Mouse (Mus musculus) embryo, embryonic 11 days (tissue): ENCODE measurements around the gene Uimc1.

Experiments used
- DNase-seq: peaks from one replicate; pipeline ENCODE4 v3.0.0-alpha.2; 2015

Gene Uimc1

DNA sequence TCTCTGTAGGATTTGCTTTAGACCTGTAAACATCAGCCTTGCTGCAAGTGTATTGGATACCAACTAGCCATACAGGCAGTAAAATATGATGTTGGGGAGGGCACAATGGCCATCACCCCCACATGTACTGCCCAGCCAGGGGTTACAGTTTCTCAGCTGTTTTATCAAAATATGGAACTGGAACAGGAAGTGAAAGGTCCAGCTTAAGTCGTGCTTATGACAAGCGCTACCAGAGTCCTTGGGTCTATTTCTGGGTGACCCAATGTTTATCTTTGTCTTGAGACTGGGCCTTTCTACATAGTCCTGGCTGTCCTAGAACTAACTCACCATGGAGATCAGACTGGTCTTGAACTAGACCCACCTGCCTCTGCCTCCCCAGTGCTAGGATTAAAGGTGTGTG, 75.9 kb downstream of the Uimc1 start:
- no peak for DNase-seq

DNA sequence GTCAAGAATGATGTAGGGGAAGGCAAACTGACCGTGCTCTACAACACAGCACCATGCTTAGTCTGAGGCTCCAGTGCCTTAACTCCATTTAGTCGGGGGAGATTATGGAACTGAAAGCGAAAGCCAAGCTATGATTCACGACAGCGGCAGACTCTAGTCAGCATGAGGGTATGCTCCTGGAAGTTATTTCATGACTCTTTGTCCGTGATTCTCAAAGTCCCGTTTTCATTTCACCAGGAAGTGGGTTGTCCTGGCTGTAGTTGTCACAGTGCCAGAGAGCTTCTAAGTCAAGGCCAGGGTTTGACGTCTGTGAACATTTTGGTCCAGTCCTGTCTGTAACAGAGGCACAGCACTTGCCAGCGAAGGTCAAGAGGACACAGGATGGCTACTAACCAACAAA, 77.4 kb downstream of the Uimc1 start:
- DNase-seq, result no peak

DNA sequence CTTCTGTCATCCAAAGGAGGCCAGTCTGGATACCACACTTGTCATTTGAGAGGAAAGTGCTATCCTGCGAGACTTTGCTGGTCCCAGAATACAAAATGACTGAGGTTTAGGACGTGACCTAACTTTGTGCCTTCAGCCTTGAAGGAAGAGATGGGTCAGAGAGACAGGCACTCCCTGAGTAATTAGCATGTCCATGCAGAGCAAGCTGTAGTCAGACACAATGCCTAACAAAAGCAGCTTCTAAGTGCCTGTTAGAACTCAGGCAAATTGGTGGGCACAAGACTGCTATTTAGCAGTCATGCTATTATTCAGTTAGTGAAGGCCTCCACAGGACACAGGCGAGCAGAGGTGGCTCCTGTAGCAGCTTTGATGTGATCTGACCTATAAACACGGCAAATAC, 77.8 kb downstream of the Uimc1 start:
- no peak for DNase-seq

DNA sequence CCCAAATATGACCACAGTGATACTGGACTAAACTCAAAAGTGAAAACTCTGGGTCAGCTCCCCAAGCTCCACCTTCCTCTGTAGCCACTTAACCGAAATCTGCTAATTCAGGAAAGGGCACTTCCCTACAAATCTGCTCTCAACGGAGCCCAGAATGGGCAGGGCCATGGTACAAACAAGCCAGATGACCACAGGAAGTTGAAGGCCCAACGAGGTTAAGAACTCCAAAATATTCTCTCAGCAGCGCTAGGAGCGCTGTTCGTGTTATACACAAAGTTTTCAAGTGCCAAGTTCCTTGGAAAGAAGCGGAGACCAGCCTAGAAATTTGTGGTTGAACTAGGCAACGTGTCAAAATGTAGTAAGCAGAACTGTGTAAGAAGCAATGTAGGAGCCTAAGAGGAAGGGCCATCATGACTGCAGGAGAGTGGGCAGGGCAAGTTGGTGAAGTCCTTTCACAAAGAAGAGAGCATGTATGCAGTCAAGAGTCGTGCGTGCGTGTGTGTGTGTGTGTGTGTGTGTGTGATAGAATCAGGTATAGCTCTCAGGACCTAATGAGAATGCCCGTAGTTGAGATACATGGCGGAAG, 78.8 kb downstream of the Uimc1 start, which contains the start of gene Hk3:
Gene Hk3 (minus strand): TSS at position 192 of the 586 bp plus-strand sequence.
- DNase-seq, result no peak

DNA sequence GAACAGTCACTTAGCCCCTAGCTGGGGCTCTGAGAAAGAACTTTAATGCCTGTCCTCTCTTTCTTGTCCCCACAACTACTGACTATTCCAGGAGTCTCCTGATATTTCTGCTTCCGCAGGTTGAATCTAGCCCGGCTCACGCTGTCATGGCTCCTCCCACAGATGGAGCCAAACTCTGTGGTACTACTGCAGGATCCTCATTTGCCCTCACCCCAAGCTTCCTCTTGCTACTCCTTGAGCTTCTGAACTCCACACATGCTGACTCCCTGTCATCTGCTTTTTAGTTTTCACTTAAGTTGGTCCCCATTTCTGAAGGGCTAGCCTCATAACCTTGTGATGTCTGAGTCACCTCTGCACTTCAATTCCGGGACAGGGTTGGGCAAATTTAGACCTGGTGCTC, 80.0 kb downstream of the Uimc1 start:
- no peak for DNase-seq

DNA sequence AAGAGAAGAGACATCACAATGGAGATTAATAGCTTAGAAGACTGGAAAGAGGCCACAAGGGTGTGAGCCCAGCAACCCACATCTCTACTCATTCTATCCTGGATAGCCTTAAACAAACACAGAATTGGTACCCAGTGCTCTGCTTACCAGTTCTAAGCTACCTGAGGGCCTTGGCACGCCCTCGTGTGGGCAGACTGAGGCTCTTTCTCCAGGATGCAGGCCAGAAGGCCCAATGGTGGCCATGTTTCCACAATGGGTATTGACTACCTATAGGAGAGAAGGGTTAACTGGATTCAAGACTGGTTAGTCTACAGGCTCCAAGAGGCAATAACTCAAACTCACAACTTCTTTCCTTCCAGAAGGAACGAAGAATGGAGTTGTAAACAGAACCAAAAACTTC, 80.9 kb downstream of the Uimc1 start:
- no peak for DNase-seq

DNA sequence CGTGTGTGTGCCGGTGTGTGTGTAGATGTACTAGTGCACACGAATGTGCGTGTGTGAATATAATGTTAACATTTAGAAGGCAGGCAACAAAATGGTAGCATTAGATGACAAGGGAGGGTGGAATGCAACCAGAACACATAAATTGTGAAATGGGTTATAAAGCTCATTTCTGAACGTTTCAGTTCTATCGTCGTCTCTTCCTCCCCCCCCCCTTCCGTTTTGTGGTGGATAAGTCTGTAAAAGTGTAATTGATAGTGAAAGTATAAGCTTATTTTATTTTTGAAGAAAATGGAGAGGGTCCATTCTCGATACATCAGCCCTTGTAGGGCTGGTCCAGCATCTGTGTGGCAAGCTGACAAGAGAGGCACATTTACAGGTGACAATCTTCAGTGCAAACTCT, 81.4 kb downstream of the Uimc1 start:
- DNase-seq, result no peak

DNA sequence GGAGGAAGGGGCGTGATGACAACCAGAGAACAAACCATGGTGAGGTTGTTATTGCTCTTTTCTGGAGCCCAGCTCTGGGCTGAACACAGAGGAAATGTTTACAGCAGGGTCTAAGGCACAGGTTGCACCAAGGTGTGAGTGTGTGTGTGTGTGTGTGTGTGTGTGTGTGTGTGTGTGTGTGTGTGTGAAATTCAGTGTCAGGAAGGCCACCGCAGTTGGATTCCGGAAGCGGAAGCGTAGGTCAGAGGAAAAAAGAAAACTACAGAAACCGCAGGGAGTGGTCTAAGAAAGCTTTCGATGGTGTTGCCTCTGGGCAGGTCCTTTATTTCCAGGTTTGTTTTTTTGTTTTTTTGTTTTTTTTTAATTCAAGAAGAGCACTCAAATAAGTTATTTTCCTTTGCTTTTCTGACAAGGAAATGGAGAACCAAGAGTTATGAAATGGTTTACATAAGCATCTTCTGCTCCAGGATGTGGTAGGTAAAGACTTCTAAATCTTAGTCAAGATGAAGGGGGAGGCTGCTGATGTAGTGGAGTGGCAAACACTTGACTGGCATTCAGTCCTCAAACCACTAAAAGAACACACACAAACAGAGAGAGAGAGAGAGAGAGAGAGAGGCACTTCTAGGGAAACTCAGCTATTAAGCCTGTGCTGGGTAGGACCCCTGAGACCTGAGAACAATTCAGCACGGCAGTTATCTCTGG, 82.1 kb downstream of the Uimc1 start:
- no peak for DNase-seq

- no peak for DNase-seq
Observed at GRCm38 (mm10) chr13:55017154-55017897, 82.8 kb downstream of the Uimc1 start.

DNA sequence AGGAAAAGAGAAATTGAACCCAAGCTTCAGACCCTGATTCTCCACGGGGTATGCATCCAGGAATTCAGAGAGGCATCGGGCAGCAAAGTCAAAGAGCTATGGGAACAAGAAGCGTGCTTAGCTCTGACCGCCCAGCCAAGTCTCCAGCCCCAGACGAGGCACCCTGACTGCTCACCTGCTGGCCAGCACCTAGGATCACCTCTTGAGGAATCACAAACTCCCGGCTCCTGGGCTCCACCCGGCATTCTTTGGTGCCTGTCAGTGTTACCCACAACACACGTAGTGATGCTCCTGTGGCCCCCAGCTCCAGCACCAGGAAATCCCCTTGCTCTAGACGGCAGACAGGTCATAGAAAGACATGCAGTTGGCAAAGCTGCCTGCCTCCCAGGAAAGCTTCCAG, 85.6 kb downstream of the Uimc1 start:
- DNase-seq, result no peak

DNA sequence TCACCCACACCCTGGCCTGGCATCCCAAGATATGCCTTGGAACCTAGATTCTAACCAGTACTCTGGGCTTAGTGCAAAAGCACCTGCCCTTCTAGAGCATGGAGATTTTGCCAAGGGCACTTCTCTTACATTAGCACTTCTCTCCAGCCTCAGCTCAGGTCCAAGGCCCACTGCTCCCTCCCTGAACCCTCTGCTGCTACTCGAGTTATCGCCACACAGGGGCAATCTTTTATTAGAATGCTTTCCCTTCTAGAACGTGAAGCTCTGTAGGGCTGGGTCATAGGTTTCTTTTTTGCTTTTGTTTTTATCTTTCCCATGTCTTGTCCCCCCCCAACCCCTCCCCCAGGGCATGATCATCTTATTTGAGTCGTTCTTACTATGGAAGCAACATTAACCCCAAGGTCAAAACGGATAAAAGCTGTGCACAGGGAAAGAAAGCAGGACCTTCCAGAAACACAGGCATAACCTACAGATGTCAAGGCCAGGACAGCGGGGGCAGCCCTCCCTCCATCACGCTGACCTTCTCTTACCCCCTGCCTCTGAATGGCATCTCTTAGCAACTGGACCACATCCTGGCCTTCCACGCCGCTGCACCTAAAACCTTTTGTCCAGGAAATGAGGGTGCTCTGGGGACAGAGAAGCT, 86.3 kb downstream of the Uimc1 start:
- DNase-seq, result peak; percentile 54

DNA sequence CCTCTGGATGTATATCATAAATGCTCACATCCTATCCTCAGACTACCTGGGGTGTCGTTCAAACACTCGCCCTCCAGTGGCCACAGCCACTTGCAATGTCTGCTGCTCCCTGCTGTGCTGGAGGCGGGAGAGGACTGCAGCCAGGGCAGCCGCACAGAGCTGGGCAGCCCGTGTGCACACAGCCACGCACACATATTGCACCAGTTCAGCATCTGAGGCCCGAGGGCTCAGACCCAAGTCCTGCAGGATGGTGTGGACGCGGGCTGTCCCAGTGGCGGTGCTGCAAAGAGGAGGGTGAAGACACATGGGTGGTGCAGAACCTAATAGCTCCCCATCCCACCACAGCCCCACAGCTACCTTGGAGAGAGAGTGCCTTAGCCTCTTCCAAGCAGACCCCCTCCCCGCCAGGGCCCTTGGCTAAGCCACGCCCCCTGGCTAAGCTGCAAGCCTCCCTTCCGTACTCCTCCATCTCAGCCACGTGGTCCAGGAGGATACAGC, 88.1 kb downstream of the Uimc1 start:
- DNase-seq, result peak; percentile 69

DNA sequence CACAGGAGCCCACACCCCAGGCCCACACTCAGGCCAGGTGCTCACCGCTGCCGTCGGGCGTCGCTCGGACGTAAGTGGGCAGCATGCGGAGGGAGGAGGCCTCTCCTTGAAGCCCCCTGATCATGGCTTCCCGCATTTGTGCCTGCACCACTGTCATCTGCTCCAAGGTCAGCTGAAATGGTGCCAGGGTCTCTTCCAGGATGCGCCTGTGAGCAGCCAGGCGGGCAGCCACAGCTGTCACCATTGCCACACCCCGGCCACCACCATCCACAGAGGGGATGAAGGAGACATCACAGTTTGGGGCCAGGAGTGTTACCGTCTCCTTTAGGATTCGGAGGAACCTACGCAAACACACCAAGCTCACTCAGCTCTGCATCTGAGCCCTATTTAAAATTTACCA, 89.0 kb downstream of the Uimc1 start:
- DNase-seq, result no peak

DNA sequence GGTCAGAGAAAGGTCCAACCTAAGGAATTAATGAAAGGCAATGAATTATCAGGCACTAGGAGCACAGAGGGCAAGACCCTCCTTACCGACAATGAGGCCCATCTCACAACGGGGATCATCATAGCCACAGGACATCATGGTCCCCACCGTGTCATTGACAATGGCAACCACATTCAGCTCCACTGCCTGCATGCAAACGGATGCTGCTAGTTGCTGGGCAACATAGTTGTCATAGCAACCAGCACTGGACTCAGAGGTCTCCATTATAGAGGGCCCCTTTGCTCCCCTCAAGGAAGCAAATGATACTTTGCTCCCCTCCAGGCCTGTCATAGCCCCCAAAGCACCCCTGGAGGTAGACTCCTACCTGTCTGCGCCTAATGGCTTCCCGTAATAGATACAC, 91.5 kb downstream of the Uimc1 start:
- DNase-seq, result peak; percentile 71

DNA sequence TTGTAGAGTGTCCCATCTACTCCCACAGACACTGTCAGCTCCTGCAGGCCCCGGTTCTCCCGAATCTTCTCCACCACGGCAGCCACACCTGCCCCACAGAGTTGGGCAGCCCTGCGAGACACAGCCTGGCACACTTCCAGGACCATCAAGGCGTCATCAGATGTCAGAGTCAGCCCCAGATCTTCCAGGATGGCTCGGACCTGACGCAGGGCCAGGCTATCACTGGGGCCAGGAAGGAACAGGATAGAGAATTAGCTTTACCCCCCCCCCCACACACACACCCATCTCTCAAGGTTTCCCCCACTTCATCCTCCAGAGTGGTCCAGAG, 93.7 kb downstream of the Uimc1 start:
- DNase-seq, result no peak

- no peak for DNase-seq
Observed at GRCm38 (mm10) chr13:55005691-55006414, 94.2 kb downstream of the Uimc1 start.

GRCm38 (mm10) chr13:55004646-55005045, 95.5 kb downstream of the Uimc1 start:
- DNase-seq, result no peak

DNA sequence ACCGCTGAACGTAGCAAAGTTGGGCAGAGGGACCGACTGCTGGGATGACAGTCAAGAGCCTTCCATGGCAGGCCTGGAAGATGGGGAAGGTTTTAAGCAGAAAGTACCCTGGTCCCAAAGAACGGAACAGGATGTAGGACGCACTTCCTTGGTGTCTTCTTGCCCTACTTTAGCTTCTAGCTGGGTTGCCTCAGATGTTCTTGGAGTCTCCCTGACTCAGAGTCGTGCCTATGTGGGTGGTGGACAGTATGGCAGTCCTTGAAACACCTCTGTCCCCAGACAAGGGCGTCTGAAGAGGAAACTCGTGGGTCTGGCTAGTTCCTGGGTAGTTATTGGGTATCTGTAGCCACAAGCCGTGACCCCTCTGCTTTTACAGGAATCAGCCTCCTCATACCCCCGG, 98.0 kb downstream of the Uimc1 start:
- no peak for DNase-seq

DNA sequence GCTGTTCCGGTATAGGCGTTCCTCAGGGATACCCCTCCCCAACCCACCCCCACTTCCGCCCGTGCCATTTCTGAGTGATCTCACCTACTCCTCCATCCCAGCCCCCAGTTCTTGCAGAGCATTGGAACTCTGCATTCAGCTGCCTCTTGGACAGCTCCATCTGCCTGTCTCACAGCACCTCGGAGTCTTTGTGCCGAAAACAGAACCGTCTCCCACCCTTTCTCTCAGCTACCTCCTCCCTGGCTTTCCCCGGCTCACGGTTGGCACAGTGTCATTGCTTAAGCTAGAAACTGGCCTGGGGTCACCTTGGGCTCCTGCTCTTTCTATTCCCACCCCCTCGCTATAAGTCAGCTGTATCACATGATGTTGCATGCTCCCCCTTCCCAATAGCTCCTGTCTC, 99.7 kb downstream of the Uimc1 start:
- DNase-seq, result no peak

DNA sequence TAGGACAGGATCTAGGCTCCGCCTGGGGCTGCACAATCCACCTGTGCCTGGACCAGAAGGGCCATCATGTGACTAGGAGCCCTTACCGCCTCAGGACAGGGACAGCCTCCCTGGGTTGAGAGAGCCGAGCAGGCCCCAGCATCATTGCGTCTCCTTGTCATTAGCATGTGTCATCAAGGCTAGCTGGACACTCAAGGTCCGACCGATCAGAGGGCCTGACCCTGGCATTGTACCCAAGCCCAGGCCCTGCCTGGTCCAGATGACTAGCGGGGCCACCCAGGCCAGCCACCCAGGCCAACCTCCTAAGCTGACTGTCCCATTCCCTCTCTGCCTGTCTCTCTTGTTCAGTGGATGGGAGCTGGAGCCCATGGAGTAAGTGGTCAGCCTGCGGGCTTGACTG, 102.5 kb downstream of the Uimc1 start:
- DNase-seq, result no peak

DNA sequence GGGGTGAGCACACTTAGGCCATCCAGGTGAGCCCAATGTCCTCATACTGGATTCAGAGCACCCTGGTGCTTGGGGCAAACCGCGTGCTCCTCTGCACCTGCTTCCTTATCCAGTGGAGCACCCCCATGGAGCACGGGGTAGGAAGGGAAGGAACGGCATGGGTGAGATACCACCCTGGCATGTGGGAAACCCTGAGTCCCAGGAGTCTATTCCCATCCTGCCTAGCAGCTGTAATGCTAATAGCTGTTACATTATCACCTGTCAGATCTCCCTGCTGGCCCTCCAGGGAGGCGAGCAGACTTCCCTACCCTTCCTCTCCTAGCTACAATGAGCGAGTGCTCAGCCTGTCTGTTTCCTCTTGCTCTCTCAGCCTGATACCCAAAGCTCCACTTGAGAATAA, 104.9 kb downstream of the Uimc1 start:
- DNase-seq, result no peak

DNA sequence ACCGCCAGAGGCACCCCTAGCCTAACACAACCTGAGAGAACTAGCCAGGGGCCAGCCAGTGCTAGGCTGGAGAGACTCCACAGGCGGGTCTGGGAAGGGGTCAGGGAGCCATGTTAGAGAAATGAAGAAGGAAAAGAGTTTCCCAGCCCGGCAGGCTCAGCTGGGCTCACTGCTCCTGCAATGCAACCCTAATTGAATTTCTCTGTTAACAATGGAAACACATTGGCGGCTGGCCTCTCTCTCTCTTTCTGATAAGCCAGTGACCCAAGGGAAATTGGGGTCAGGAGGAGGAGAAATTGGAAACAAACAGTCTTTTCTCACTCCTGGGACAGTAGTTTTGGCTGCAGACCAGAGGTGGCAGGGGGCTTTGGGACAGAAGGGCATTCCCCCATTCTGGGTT, 105.5 kb downstream of the Uimc1 start:
- peak; percentile 75 for DNase-seq

- DNase-seq, result no peak
Observed at GRCm38 (mm10) chr13:54992215-54992614, 107.9 kb downstream of the Uimc1 start.
